Mouse (Mus musculus): ENCODE data around the gene Olfr910.

Gene Olfr910

DNA sequence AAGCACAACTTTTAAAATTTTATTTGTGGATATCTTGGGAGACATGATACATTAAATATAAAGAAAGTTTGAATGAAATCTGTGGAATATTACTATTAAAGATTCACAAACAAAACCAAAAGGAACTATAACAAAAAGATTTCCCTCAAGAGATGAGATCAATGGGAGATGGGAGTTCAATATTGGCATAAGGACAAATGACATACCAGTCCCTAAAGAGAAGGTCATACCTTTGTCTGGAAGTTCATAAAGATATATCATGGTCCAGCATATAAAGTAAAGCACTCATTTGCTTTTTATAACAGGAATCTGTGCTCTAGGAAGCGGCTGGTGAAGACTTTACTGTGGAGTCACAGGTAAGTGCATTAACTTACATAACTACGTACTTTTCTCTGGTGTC lies at the start of gene Olfr910:
TSS of gene Olfr910 (plus strand) at position 301 of the 400 bp plus-strand sequence.
- DNase-seq (ENCODE audit: low spot score) = no peak

DNA sequence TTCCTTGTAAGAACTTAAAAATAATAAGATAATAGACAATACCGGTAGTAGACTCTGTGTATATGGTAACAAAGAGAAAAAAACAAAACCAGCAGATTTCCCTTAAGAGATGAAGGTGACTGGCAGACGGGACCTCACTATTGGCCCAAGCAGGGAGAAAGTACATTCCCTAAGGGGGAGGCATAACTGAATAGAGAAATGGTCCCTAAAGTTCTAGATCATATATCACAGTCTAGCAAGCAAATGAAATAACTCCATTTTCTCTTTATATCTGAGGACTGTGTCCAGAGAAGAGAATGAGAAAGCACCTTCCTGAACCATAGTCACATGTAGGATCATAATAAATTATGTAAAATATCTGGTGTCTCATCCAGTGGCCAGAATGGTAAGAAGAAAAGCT lies 42.1 kb upstream of the Olfr910 start, which contains the start of gene Olfr907:
TSS of gene Olfr907 (plus strand) at position 301 of the 400 bp plus-strand sequence.
- no peak for DNase-seq (ENCODE audit: low spot score)

DNA sequence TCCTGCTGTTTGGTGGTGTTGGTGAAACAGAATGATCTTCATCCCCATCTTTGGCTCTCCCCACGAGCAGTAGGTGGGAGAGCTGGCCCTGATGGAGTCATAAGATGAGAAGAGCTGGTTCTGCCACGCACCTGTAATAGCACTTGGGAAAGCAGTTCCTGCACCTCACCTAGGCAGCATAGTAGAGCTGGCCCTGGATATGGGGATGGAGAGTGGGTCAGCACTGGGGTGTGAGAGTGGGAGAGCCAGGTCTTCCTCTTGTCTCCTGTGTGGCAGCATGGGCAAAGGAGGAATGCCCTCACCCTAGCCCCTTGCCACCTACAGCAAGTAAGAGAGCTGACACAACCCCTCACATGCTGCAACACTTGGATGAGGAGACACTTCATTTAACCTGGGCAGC lies 25.3 kb upstream of the Olfr910 start:
- no peak for DNase-seq (ENCODE audit: low spot score)

DNA sequence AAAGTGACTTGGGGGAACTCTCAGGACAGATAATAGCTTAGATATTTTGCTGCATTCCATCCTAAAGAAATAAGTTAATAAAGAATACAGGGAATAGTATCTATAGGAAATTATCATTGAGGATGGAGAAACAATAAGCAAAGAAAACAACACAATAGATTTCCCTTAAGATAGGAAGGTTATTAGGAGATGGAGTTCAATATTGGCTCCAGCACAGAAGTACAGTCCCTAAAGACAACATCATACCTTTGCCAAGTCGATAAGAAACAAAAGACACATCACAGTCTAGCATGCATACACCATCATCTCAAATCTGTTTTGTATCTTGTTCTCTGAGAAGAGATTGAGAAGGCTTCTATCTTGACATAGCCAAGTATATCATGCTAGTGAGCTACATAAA lies 16.4 kb upstream of the Olfr910 start, which contains the start of gene Olfr911-ps1:
TSS of gene Olfr911-ps1 (plus strand) at position 301 of the 400 bp plus-strand sequence.
- no peak for DNase-seq (ENCODE audit: low spot score)

DNA sequence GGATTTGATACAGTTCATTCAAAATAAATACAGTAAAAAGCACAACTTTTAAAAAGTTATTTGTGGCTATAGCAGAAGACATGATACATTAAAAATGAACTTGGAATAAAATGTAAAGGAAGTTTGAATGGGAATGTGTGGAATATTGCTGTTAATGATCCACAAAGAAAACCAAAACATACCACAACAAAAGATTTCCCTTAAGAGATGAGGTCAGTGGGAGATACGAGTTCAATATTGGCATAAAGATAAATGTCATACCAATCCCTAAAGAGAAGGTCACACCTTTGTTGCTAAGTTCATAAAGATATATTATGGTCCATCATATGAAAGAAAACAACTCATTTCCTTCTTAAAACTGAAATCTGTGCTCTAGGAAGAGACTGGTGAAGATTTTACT lies 42.2 kb downstream of the Olfr910 start, which contains the start of gene Olfr912:
TSS of gene Olfr912 (plus strand) at position 301 of the 400 bp plus-strand sequence.
- no peak for DNase-seq (ENCODE audit: low spot score)
